Mouse (Mus musculus): ENCODE measurements around the gene Nelfe. TPM values are rescaled to one million over a fixed set of nuclear protein-coding genes. Genes with fewer than 3 reads are reported as not detected.
"Not testable (repeated sequence)": the region's sequence is repeated elsewhere in the genome, so short reads cannot be mapped to it uniquely, and the experiment has no call there.

Gene Nelfe
- polyA plus RNA-seq, 1 experiment from 2014 or later, result 152 TPM

DNA sequence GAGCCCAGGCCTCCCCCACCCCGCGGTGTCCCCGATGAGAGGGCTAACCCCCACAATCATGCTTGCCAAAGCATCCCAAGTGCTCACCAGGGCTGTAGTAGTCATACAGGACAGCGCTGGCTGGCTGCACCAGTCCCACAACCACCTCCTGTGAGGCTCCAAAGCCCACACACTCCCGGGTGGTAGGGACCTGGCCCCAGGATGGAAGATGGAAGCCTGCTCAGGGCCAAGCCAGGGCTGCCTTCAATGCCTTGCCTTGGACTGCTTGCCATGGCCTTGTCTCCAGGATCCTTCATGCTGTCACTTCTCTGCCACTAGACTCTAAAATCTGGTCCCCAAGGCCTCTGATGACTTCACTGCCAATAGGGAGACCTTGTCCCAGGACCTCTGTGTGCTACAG is 39.8 kb upstream of the Nelfe start:
- not testable (repeated sequence) for ATAC-seq (ENCODE audit: insufficient number of reproducible peaks, low FRiP score, low TSS enrichment, low read depth); DNase-seq (ENCODE audit: low spot score)

DNA sequence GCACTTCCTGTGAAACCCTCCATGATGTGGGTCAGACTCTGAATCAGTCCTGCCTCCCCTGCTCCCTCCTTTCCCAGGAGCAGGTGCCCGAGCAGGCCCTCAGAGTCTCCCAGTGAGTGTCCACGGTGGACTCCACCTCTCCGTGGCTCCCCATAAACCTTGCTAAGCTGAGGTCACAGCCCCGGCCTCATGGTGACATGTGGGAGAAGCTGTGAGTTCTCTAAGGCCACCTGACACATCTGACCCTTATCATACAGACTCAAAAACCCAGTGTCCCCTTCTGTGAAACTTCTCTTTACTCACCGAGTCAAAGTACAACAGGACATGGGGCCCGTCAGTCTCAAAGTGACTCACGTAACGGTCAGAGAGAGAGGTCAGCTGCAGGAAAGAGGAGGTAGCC is 39.4 kb upstream of the Nelfe start:
- not testable (repeated sequence) for H3K4me1 ChIP-seq (ENCODE audit: control insufficient read depth, insufficient read depth, low read length); DNase-seq (ENCODE audit: low spot score); H3K27ac ChIP-seq (replicated peaks; ENCODE audit: low read depth, low read length); H3K4me2 ChIP-seq (ENCODE audit: low read depth, severe bottlenecking); ATAC-seq (ENCODE audit: insufficient number of reproducible peaks, low FRiP score, low TSS enrichment, low read depth); H3K27me3 ChIP-seq (ENCODE audit: control insufficient read depth, insufficient read depth, low read length); H3K36me3 ChIP-seq (ENCODE audit: control insufficient read depth, insufficient read depth, low read length); H3K9ac ChIP-seq (ENCODE audit: low read length); H3K4me3 ChIP-seq (ENCODE audit: low read depth, low read length); H3K9me3 ChIP-seq (ENCODE audit: control insufficient read depth, low read length)
- 83% methylated on average over 8 of the region's 8 CpGs for WGBS

More for the DNA sequence above, 39.8 kb upstream of the Nelfe start:
- H3K36me3 ChIP-seq (ENCODE audit: control insufficient read depth, insufficient read depth, low read length); H3K4me2 ChIP-seq (ENCODE audit: low read depth, severe bottlenecking); H3K9me3 ChIP-seq (ENCODE audit: control insufficient read depth, low read length); H3K27ac ChIP-seq (replicated peaks; ENCODE audit: low read depth, low read length); H3K4me1 ChIP-seq (ENCODE audit: control insufficient read depth, insufficient read depth, low read length); H3K27me3 ChIP-seq (ENCODE audit: control insufficient read depth, insufficient read depth, low read length); H3K9ac ChIP-seq (ENCODE audit: low read length); H3K4me3 ChIP-seq (ENCODE audit: low read depth, low read length): not testable (repeated sequence)
- WGBS, result 76% methylated on average over 5 of the region's 5 CpGs

- DNase-seq (ENCODE audit: low spot score) (no peak), ATAC-seq (ENCODE audit: insufficient number of reproducible peaks, low FRiP score, low TSS enrichment, low read depth) (no peak)
These were observed 38.9 kb upstream of the Nelfe start for GRCm38 (mm10) chr17:34811275-34811674.

DNA sequence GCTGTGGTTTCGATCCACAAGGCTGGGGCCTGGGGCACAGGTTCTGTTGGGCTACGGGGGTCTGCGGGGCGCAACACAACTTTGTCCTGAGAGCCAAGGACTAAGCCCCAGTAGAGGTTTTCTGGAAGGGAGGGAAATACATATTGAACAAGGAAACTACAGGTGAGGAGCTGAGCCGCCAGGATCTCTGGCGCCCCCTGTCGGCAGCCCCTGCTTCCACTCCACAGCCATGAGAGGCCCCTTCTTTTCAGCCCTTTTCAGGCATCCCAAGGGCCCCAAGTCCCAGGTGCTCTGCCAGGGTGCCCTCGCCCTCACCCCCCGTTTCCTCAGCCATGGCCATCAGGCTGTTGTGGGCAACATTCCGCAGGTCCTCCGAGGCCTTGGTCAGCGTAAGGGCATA is 36.4 kb upstream of the Nelfe start:
- not testable (repeated sequence) for H3K4me3 ChIP-seq (ENCODE audit: low read depth, low read length); ATAC-seq (ENCODE audit: insufficient number of reproducible peaks, low FRiP score, low TSS enrichment, low read depth)

More at GRCm38 (mm10) chr17:34811275-34811674, 38.9 kb upstream of the Nelfe start:
- Histone ChIP-seq H3K27me3 (ENCODE audit: control insufficient read depth, insufficient read depth, low read length) (no peaks in the 10 kb centered on the region), H3K36me3 (ENCODE audit: control insufficient read depth, insufficient read depth, low read length) (no peaks in the 10 kb centered on the region), H3K4me2 (ENCODE audit: low read depth, severe bottlenecking) (no peak overlapping the region), H3K9ac (ENCODE audit: low read length) (no peak overlapping the region), H3K27ac (replicated peaks; ENCODE audit: low read depth, low read length) (no peak overlapping the region), H3K9me3 (ENCODE audit: control insufficient read depth, low read length) (no peaks in the 10 kb centered on the region), H3K4me3 (ENCODE audit: low read depth, low read length) (no peak overlapping the region), H3K4me1 (ENCODE audit: control insufficient read depth, insufficient read depth, low read length) (no peaks in the 10 kb centered on the region)
- 70% methylated on average over 15 of the region's 15 CpGs for WGBS

DNA sequence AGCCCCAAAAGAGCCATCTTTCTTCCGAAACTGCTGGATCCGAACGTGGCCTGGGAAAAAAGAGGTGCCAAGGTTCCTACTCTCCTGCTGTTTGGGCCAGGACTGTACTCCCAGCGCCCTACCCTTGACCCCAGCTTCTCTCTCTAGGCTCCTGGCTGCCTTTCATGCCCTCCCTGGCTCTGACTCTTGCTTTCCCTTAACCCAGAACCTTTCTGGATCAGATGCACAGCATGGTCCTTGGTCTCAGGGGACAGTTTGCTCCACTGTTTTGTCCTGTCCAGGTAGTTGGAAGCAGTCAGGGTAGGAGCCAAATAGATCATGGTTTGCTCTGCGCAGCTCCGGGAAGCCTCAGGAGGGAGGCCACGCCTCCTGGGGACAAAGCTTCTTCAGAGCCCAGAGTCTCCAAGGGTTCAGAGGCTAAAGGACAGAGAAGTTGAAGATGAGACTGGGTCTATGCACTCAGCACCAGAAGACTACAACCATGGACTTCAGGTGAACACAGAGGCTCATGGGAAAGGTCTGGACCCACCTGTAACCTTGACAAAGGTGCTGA is 35.3 kb upstream of the Nelfe start:
- no peaks in the 10 kb centered on the region for H3K36me3 ChIP-seq (ENCODE audit: control insufficient read depth, insufficient read depth, low read length)
- H3K9me3 ChIP-seq (ENCODE audit: control insufficient read depth, low read length), result no peaks in the 10 kb centered on the region
- H3K4me1 ChIP-seq (ENCODE audit: control insufficient read depth, insufficient read depth, low read length), result no peaks in the 10 kb centered on the region
- no peak overlapping the region for H3K9ac ChIP-seq (ENCODE audit: low read length)
- H3K27me3 ChIP-seq (ENCODE audit: control insufficient read depth, insufficient read depth, low read length), result no peaks in the 10 kb centered on the region
- no peak overlapping the region for H3K4me2 ChIP-seq (ENCODE audit: low read depth, severe bottlenecking)
- no peak for DNase-seq (ENCODE audit: low spot score)
- 82% methylated on average over 7 of the region's 7 CpGs for WGBS
- H3K4me3 ChIP-seq (ENCODE audit: low read depth, low read length), result no peak overlapping the region
- no peak overlapping the region for H3K27ac ChIP-seq (replicated peaks; ENCODE audit: low read depth, low read length)
- no peak for ATAC-seq (ENCODE audit: insufficient number of reproducible peaks, low FRiP score, low TSS enrichment, low read depth)

More for the DNA sequence above, 36.4 kb upstream of the Nelfe start:
- not testable (repeated sequence) for H3K4me2 ChIP-seq (ENCODE audit: low read depth, severe bottlenecking); H3K36me3 ChIP-seq (ENCODE audit: control insufficient read depth, insufficient read depth, low read length); H3K9ac ChIP-seq (ENCODE audit: low read length); H3K27ac ChIP-seq (replicated peaks; ENCODE audit: low read depth, low read length); H3K9me3 ChIP-seq (ENCODE audit: control insufficient read depth, low read length); H3K4me1 ChIP-seq (ENCODE audit: control insufficient read depth, insufficient read depth, low read length); H3K27me3 ChIP-seq (ENCODE audit: control insufficient read depth, insufficient read depth, low read length)
- 54% methylated on average over 12 of the region's 12 CpGs for WGBS
- DNase-seq (ENCODE audit: low spot score), result peak; percentile 40

DNA sequence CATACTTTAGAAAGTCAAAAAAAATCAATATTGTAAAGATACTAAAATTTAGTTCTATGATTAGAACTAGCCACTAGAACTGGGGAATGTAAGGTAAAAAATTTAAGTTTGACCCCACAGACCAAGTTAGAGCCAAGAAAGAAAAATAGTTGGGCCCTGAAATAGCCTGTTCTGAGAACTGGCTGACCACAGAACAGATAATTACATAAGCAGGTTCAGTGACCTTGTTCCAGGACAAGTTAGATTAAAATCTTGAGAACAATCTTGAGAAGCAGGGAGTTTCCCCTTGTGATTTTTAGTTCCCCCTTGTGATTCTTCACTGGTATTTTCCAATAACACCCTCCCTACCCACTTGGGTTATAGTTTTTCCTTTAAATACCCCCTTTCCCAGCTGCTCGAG is 19.4 kb upstream of the Nelfe start:
- H3K4me2 ChIP-seq (ENCODE audit: low read depth, severe bottlenecking); H3K9me3 ChIP-seq (ENCODE audit: control insufficient read depth, low read length); H3K27ac ChIP-seq (replicated peaks; ENCODE audit: low read depth, low read length); H3K27me3 ChIP-seq (ENCODE audit: control insufficient read depth, insufficient read depth, low read length); H3K4me1 ChIP-seq (ENCODE audit: control insufficient read depth, insufficient read depth, low read length); H3K9ac ChIP-seq (ENCODE audit: low read length); H3K4me3 ChIP-seq (ENCODE audit: low read depth, low read length); ATAC-seq (ENCODE audit: insufficient number of reproducible peaks, low FRiP score, low TSS enrichment, low read depth); H3K36me3 ChIP-seq (ENCODE audit: control insufficient read depth, insufficient read depth, low read length); DNase-seq (ENCODE audit: low spot score): not testable (repeated sequence)
- WGBS, result 87% methylated on average over 1 of the region's 1 CpGs

DNA sequence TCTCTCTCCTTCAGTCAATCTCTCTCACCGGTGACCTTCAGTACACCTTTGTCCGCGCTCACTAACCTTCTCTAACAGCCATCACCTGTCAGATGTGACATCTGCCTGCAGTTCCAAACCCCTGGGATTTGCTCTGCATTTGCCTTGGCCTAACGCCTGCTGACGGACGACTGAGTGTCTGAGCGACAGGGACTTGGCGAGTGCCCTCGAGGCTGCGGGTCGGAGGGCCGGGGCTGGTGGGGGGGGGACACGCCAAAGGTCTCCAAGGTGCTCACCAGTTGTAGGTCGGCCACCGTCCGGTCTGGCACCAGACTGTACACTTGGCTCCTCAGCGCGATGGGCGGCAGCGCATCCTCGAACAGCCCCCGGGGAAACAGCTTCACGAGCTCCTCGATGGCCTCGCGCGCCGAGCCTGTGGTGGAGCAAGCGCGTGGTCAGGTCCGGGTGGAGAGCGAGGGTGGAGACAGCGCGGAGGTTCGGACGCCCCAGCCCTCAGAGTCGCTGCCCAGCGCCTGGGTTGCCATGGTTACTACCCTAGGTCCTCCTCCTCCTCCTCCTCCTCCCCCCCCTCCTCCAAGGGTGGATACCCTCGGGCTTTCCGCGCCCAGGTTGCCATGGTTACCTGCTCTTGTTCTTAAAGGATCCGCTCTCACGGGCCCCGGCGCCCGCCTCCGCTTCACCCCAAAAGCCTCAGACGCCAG is 13.9 kb upstream of the Nelfe start:
- 4% methylated on average over 48 of the region's 48 CpGs for WGBS
- H3K4me2 ChIP-seq (ENCODE audit: low read depth, severe bottlenecking), result peak overlapping the region; percentile 98
- DNase-seq (ENCODE audit: low spot score) (no peak), ATAC-seq (ENCODE audit: insufficient number of reproducible peaks, low FRiP score, low TSS enrichment, low read depth) (peak; percentile 82)
- H3K36me3 ChIP-seq (ENCODE audit: control insufficient read depth, insufficient read depth, low read length), result peaks cover 17% of the 10 kb centered on the region
- H3K27ac ChIP-seq (replicated peaks; ENCODE audit: low read depth, low read length), result no peak overlapping the region
- peak overlapping the region; percentile 55 for H3K9ac ChIP-seq (ENCODE audit: low read length)
- H3K9me3 ChIP-seq (ENCODE audit: control insufficient read depth, low read length), result no peaks in the 10 kb centered on the region
- peak overlapping the region; percentile 53 for H3K4me3 ChIP-seq (ENCODE audit: low read depth, low read length)
- peaks cover 16% of the 10 kb centered on the region for H3K4me1 ChIP-seq (ENCODE audit: control insufficient read depth, insufficient read depth, low read length)
- H3K27me3 ChIP-seq (ENCODE audit: control insufficient read depth, insufficient read depth, low read length), result no peaks in the 10 kb centered on the region

- peak within 1 kb of the TSS; percentile 53 for H3K4me3 ChIP-seq (ENCODE audit: low read depth, low read length)
- H3K9ac ChIP-seq (ENCODE audit: low read length), result peak within 1 kb of the TSS; percentile 55
- H3K27me3 ChIP-seq (ENCODE audit: control insufficient read depth, insufficient read depth, low read length), result no peaks in the 10 kb centered on the region
- ATAC-seq (ENCODE audit: insufficient number of reproducible peaks, low FRiP score, low TSS enrichment, low read depth) (peak; percentile 85), DNase-seq (ENCODE audit: low spot score) (peak; percentile 98)
- peaks cover 19% of the 10 kb centered on the region for H3K36me3 ChIP-seq (ENCODE audit: control insufficient read depth, insufficient read depth, low read length)
- H3K4me1 ChIP-seq (ENCODE audit: control insufficient read depth, insufficient read depth, low read length), result peaks cover 16% of the 10 kb centered on the region
- 0 out of 2 replicates have a peak within 1 kb of the TSS, but pooled peaks have one; percentile 45 for H3K27ac ChIP-seq (replicated peaks; ENCODE audit: low read depth, low read length)
- H3K4me2 ChIP-seq (ENCODE audit: low read depth, severe bottlenecking), result peak within 1 kb of the TSS; percentile 98
- under 1% methylated on average over 40 of the region's 40 CpGs for WGBS
- no peaks in the 10 kb centered on the region for H3K9me3 ChIP-seq (ENCODE audit: control insufficient read depth, low read length)
These were observed 13.4 kb upstream of the Nelfe start, which contains the start of the genes Stk19 and Dxo for GRCm38 (mm10) chr17:34836856-34837221. Stk19 (minus strand) TSS chr17:34836945. Dxo (plus strand) TSS chr17:34837019.

Data from limb, embryonic 11.5 days (tissue).